Mouse (Mus musculus) liver, embryonic 15.5 days (tissue): ENCODE results near the gene Tas2r144. TPM values are rescaled to one million over a fixed set of nuclear protein-coding genes. Genes with fewer than 3 reads are reported as not detected.
A peak's percentile ranks its signal among the peaks of the same experiment; 100 is the strongest.

Source experiments
- ATAC-seq: fragments of 200-750 bp; cut with Nextera tagmentation; 2 replicates; pipeline ENCODE4 v1.8.0; 2017; ENCODE audit warnings: moderate number of reproducible peaks, mild to moderate bottlenecking, moderate library complexity; ENCODE audit not compliant: insufficient read depth
- H3K27ac ChIP-seq: fragments of 300-500 bp; sonication (generic); replicated peaks from 2 replicates; pipeline ENCODE4 v1.5.1; 2015; ENCODE audit warnings: mild to moderate bottlenecking, inconsistent platforms
- H3K27me3 ChIP-seq: fragments of 300-500 bp; sonication (generic); 2 replicates; pipeline ENCODE4 v1.6.1; 2015; ENCODE audit warnings: mild to moderate bottlenecking, inconsistent platforms
- H3K36me3 ChIP-seq: fragments of 300-500 bp; sonication (generic); replicated peaks from 2 replicates; pipeline ENCODE4 v1.6.1; 2015; ENCODE audit warnings: moderate library complexity, mild to moderate bottlenecking, inconsistent platforms
- H3K4me1 ChIP-seq: fragments of 300-500 bp; sonication (generic); replicated peaks from 2 replicates; pipeline ENCODE4 v1.6.1; 2015; ENCODE audit warnings: inconsistent platforms
- H3K4me2 ChIP-seq: fragments of 300-500 bp; sonication (generic); 2 replicates; pipeline ENCODE4 v1.6.1; 2015; ENCODE audit warnings: moderate library complexity, mild to moderate bottlenecking, inconsistent platforms
- H3K4me3 ChIP-seq: fragments of 300-500 bp; sonication (generic); replicated peaks from 2 replicates; pipeline ENCODE4 v1.5.1; 2015; ENCODE audit warnings: mild to moderate bottlenecking, inconsistent platforms
- H3K9ac ChIP-seq: fragments of 300-500 bp; sonication (generic); 2 replicates; pipeline ENCODE4 v1.6.1; 2015; ENCODE audit warnings: moderate library complexity, mild to moderate bottlenecking, inconsistent platforms
- H3K9me3 ChIP-seq: fragments of 300-500 bp; sonication (generic); replicated peaks from 2 replicates; pipeline ENCODE4 v1.6.1; 2016; ENCODE audit warnings: inconsistent platforms
- WGBS: fragments of 180-500 bp; shearing (Covaris S2); methylation state at CpG from one replicate; pipeline ENCODE4 v1.1.7; 2015; ENCODE audit warnings: mixed read lengths; ENCODE audit not compliant: insufficient replicate concordance; 5-methylcytosine and 5-hydroxymethylcytosine counted together
- polyA plus RNA-seq: library from polyadenylated mRNA; unstranded; fragments of >200 nt; fragmentation: Nextera tagmentation; extraction: Ambion mirVana; gene quantifications from 2 replicates; pipeline ENCODE4 v1.2.1, GENCODE M21; 2015

Tas2r144 gene
- polyA plus RNA-seq, 1 experiment from 2014 or later = not detected

DNA sequence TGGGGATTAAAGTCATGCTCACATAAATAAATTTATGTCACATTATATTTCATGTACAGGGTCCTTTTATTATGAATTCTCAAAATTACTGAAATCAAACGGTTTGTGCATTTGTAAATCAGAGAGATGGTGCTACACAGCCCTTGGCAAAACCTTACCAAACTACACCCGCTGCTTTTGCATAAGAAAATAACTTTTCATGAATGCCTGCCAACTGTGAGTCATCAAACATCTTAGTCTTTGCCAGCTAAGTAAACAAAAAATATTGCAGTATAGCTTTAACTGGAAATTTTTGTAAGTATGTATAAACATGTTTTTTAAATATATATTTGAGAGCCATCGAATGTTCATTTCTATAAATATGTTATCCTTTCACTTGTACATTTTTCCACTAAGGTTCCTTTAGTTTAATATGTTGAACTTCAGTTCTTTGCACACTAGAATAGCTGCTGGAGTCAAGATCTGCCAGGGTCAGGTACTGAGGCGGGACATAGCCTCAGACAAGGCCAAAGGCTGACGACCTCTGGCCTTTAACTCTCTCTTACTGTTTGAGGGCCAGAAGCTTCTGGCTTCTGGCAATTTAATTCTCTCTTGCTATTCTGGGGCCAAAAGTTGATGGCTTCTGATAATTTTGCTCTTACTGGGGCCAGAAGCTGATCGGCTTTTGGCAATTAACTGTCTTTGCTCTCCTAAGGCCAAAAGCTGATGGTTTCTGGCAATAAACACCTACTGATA is 26.4 kb downstream of the Tas2r144 start:
- Histone ChIP-seq H3K4me1 (peaks cover 11% of the 10 kb centered on the region), H3K9me3 (no peaks in the 10 kb centered on the region), H3K4me3 (no peak overlapping the region), H3K36me3 (no peaks in the 10 kb centered on the region), H3K4me2 (no peak overlapping the region), H3K27ac (no peak overlapping the region), H3K9ac (no peak overlapping the region), H3K27me3 (no peaks in the 10 kb centered on the region)
- WGBS = 67% methylated on average over 6 of the region's 6 CpGs
- no peak for ATAC-seq

DNA sequence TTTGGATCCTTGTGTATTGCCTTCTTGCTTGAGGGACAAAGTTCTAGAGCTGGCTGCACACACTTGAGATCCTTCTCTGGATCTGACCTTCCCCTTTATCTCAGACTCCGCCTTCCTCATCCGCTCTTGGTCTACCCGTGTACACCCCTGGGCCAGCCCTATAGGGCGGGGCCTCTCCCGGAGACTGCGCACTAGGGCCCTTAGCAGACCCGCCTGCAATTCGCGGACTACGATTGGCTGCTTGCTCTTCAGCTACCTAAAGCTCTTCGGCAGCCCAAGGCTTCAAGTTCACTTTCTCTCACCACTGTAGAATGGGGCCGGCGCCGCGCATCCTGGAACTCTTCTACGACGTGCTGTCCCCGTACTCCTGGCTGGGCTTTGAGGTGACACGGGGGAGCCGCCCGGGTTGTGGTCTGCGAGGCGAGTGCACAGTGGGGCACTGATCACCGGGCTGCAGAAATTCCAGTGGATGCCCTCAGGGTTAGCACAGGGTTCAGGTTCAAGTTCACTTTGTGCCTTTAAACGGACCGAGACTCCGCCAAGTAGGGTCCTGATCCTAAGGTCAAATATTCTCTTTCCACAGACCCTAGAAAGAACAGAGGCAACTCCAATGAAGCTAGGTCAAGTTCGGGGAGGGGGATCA is 30.7 kb downstream of the Tas2r144 start, which contains the start of gene Gstk1:
Gene Gstk1 (plus strand): TSS at position 225 of the 643 bp plus-strand sequence.
- Histone ChIP-seq H3K36me3 (no peaks in the 10 kb centered on the region), H3K4me3 (peak within 1 kb of the TSS; percentile 61), H3K27ac (no peak within 1 kb of the TSS), H3K27me3 (peaks cover 21% of the 10 kb centered on the region), H3K4me1 (peaks cover 22% of the 10 kb centered on the region), H3K9me3 (no peaks in the 10 kb centered on the region), H3K9ac (peak within 1 kb of the TSS; percentile 35), H3K4me2 (peak within 1 kb of the TSS; percentile 93)
- 3% methylated on average over 28 of the region's 28 CpGs for WGBS
- ATAC-seq = peak; percentile 100

DNA sequence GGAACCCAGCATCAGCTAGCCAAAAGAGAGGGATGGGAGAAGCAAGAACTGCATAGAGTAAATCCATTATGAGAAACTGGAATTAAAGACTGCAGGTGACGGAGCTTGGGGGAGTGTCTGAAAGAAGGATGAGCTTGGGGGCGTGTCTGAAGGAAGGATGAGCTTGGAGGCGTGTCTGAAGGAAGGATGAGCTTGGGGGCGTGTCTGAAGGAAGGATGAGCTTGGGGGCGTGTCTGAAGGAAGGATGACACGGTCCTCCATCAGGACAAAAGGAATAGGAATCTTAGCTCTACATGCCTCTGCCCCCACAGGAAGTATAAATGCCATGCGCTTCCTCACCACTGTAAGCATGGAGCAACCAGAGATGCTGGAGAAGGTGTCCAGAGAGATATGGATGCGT is 32.0 kb downstream of the Tas2r144 start:
- Histone ChIP-seq H3K9me3 (no peaks in the 10 kb centered on the region), H3K9ac (no peak overlapping the region), H3K27me3 (peaks cover 21% of the 10 kb centered on the region), H3K4me3 (no peak overlapping the region), H3K36me3 (no peaks in the 10 kb centered on the region), H3K4me2 (peak overlapping the region; percentile 4; the same call in 1 of the 2 replicates), H3K27ac (no peak overlapping the region), H3K4me1 (peaks cover 22% of the 10 kb centered on the region)
- ATAC-seq = no peak
- WGBS = 21% methylated on average over 8 of the region's 8 CpGs

DNA sequence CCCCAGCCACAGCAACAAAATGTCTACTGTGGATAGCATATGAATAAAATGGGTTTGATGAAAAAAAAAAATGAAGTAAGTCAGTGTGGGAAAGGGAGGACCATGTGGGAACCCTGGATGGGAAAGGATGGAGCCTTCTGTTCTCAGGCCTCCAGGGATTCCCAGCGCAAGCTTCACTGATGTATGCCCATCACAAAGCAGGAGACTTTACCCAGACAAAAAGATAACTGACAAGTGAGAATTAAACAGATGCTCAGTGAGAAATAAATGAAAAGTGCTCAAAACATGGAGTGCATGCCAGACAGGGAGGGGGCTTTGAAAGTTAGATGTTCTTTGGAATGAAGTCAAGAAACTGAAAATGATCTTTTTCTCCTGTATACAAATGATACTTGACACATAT is 32.9 kb downstream of the Tas2r144 start:
- Histone ChIP-seq H3K27ac (no peak overlapping the region), H3K4me3 (no peak overlapping the region), H3K4me2 (no peak overlapping the region), H3K9ac (no peak overlapping the region), H3K27me3 (peaks cover 21% of the 10 kb centered on the region), H3K36me3 (no peaks in the 10 kb centered on the region), H3K4me1 (peaks cover 22% of the 10 kb centered on the region), H3K9me3 (no peaks in the 10 kb centered on the region)
- ATAC-seq = no peak
- 71% methylated on average over 1 of the region's 1 CpGs for WGBS

DNA sequence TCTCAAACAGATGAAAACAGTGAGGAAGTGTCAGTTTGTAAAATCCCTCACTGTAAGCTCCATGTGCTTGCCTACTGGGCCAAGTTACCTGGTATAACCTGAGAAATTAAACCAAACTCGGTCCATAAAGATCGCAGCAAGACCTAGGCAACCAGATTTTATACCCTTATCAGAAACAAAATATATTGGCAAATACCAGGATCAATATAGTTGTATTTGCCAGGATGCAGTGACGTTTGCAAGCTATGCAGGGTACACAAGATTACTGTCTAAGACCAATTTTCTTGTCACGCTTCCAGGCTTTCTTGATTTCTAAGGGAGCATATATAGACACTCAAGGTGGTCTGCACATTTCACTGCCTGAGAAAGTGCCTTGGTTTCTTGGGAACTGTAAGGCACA is 36.7 kb downstream of the Tas2r144 start:
- no peak overlapping the region for H3K9ac ChIP-seq
- ATAC-seq = no peak
- H3K4me3 ChIP-seq = no peak overlapping the region
- no peaks in the 10 kb centered on the region for H3K36me3 ChIP-seq
- H3K27me3 ChIP-seq = peaks cover 24% of the 10 kb centered on the region
- WGBS = 59% methylated on average over 4 of the region's 4 CpGs
- peaks cover 8% of the 10 kb centered on the region; the same call in 1 of the 2 replicates for H3K4me1 ChIP-seq
- no peak overlapping the region for H3K4me2 ChIP-seq
- no peaks in the 10 kb centered on the region for H3K9me3 ChIP-seq
- H3K27ac ChIP-seq = no peak overlapping the region

DNA sequence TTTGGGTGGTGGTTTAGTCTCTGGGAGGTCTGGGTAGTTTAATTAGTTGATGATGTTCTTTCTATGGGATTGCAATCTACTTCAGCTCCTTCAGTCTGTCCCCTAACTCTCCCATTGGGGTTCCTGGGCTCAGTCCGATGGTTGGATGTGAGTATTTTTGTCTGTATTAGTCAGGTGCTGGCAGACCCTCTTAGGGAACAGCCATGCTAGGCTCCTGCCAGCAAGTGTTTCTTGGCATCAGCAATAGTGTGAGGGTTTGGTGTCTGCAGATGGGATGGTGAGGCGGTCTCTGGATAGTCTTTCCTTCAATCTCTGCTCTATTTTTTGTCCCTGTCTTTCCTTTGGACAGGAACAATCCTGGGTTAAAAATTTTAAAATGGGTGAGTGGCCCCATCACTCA is 38.0 kb downstream of the Tas2r144 start:
- no peak overlapping the region for H3K4me2 ChIP-seq
- 58% methylated on average over 2 of the region's 2 CpGs for WGBS
- no peaks in the 10 kb centered on the region for H3K36me3 ChIP-seq
- ATAC-seq = no peak
- H3K4me3 ChIP-seq = no peak overlapping the region
- H3K27me3 ChIP-seq = peaks cover 18% of the 10 kb centered on the region
- no peak overlapping the region for H3K9ac ChIP-seq
- H3K4me1 ChIP-seq = peaks cover 9% of the 10 kb centered on the region
- H3K9me3 ChIP-seq = no peaks in the 10 kb centered on the region
- H3K27ac ChIP-seq = no peak overlapping the region

DNA sequence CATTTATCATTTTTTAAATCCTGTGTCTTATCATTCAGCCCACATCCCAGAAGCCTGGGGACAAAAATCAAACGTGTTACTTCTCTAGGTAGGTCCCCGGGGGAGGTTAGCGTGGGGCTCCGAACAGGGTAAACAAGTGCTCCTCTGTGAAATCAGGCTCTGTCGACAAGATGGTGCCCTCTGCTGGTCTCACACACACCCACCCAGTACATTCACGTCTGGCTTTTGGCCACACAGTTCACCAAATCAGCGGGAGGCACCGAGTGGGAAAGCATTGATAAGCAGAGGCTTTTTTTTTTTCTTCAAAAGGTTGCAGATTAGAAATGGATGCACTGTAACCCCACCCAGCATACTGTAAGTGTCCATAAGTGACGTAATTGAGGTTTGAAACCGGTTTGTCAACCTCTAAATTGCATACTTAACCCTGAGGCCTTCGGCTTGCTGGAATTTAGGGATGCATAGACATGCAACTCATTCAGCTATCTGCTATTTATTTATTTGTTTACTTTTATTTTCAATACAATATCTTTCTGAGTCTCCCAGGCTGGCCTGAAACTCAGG is 42.3 kb downstream of the Tas2r144 start:
- Histone ChIP-seq H3K9ac (no peak overlapping the region), H3K9me3 (no peaks in the 10 kb centered on the region), H3K4me2 (peak overlapping the region; percentile 41), H3K27ac (no peak overlapping the region), H3K36me3 (no peaks in the 10 kb centered on the region), H3K4me1 (peaks cover 14% of the 10 kb centered on the region), H3K4me3 (no peak overlapping the region), H3K27me3 (peaks cover 3% of the 10 kb centered on the region; the same call in 1 of the 2 replicates)
- peak; percentile 84 for ATAC-seq
- WGBS = 9% methylated on average over 11 of the region's 11 CpGs

DNA sequence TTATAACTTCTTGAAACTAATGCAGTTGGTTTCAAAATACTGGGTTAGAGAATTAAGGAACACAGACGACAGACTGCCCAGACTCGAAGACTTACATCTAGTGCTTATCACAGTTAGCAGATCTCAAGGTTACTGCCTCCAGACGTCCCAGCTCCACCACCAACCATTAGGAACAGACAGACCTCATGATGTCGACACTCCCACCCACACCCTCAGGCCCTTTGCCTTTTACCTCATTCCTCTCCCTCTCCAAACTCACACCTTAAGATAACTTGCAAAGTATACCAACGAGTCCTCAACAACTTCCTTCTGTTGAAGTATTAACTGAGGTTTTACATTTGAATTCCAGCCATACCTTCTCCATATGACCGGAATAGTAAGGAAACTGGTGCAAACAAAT is 45.3 kb downstream of the Tas2r144 start:
- H3K9me3 ChIP-seq = no peaks in the 10 kb centered on the region
- no peaks in the 10 kb centered on the region for H3K27me3 ChIP-seq
- 23% methylated on average over 6 of the region's 6 CpGs for WGBS
- no peaks in the 10 kb centered on the region for H3K36me3 ChIP-seq
- no peak overlapping the region for H3K27ac ChIP-seq
- no peak overlapping the region for H3K9ac ChIP-seq
- H3K4me2 ChIP-seq = no peak overlapping the region
- no peak overlapping the region for H3K4me3 ChIP-seq
- H3K4me1 ChIP-seq = peaks cover 25% of the 10 kb centered on the region
- no peak for ATAC-seq

DNA sequence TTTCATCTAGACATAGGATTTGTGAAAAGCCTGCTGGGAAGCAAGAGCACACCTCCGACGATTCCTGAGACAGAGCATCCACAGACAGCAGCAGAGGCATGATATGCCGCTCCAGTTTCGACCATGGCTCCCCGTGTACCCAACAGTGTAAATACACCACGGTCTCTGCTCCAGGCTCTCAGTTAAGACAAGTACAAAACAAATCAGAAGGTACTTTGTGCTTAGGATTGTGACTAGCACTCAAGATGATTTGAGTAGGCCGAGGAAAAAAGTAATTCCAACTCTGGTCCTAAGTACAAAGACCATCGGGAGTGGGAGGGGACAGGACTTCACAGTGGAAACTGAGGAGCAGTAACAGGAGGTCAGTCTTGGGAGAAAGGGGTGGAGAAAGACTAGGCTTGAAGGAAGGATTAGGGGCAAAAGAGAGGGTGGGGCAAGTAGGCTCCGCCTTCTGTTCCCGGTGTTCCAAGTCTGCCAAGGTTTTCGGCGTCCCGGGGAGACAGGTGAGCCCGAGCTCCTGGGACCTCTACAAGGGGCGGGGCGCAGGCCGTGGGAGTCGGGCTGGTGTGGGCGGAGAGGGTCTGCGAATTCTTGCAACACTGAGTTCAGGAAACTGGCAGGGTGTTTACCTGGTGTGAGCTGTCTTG is 46.5 kb downstream of the Tas2r144 start, which contains the start of gene Tmem139:
Gene Tmem139 (plus strand): TSS at position 447 of the 647 bp plus-strand sequence.
- Histone ChIP-seq H3K27me3 (no peaks in the 10 kb centered on the region), H3K4me2 (peak within 1 kb of the TSS; percentile 33), H3K9ac (no peak within 1 kb of the TSS), H3K4me1 (peaks cover 28% of the 10 kb centered on the region), H3K4me3 (no peak within 1 kb of the TSS), H3K36me3 (no peaks in the 10 kb centered on the region), H3K27ac (no peak within 1 kb of the TSS), H3K9me3 (no peaks in the 10 kb centered on the region)
- no peak for ATAC-seq
- 48% methylated on average over 20 of the region's 20 CpGs for WGBS

DNA sequence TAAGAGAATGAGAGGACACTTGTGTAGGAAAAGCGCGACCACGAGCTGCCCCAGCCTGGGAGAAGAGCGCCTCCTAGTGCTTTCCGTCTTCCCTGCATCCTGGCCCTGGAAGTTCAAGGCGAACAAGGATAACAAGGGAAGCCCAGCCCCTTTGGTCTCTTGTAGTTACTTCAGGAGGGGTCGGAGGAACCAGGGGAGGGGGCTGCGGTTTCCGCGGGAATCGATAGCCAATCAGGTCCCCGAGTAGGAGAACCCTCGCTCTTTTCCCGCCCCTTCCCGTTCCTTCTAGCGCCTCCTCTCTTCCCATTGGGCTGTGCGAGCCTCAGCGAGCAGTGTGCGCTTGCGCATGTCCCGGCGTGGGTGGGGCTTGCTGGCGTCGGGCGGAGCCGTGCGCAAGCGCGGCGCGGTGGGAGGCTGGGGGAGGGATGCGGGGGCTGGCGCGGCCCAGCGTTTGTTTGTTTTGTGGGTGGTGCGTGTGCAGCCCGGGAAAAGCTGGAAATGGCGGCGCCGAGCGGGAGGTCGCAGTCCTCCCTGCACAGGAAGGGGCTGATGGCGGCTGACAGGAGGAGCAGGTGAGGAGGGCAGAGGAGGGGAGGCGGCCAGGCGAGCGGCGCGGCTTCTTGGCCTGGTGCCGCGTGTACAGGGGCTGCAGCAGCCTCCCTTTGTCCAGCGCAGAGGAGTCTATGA is 49.6 kb downstream of the Tas2r144 start, which contains the start of gene Casp2:
Gene Casp2 (plus strand): TSS at position 360 of the 687 bp plus-strand sequence.
- peak within 1 kb of the TSS; percentile 92 for H3K9ac ChIP-seq
- H3K4me2 ChIP-seq = peak within 1 kb of the TSS; percentile 81
- H3K27ac ChIP-seq = peak within 1 kb of the TSS; percentile 90
- peak; percentile 98 for ATAC-seq
- H3K4me3 ChIP-seq = peak within 1 kb of the TSS; percentile 99
- peaks cover 28% of the 10 kb centered on the region for H3K4me1 ChIP-seq
- H3K27me3 ChIP-seq = no peaks in the 10 kb centered on the region
- H3K9me3 ChIP-seq = no peaks in the 10 kb centered on the region
- peaks cover 27% of the 10 kb centered on the region for H3K36me3 ChIP-seq
- under 1% methylated on average over 51 of the region's 51 CpGs for whole genome bisulfite sequencing
